ENCODE assay signal across 20 mouse cellular contexts in genomic region chr16:30796103-30796502, GRCm38 (mm10).
A peak's percentile ranks its signal among the peaks of the same experiment; 100 is the strongest.
DNase-seq lines count a peak whose midpoint lies in the region; ATAC-seq and TF ChIP-seq lines count a peak whose summit lies in the region.
"Had no signal": no experiment of that assay in that cellular context is flagged by ENCODE, and none has a peak within 500 bp of the region (broad histone marks: within the 10 kb centered on the region; RNA-seq: fewer than 3 reads in every experiment).

No protein-coding gene starts in this region.

- H3K36me3 ChIP-seq in heart, embryonic 10.5 days, result no peaks in the 10 kb centered on the region
- no peaks in the 10 kb centered on the region for H3K36me3 ChIP-seq in intestine, embryonic 14.5 days (ENCODE audit: control insufficient read depth, insufficient read depth, low read length)
- H3K36me3 ChIP-seq in intestine, postnatal 0 days (ENCODE audit: control insufficient read depth, insufficient read depth), result no peaks in the 10 kb centered on the region
- H3K36me3 ChIP-seq in liver, embryonic 12.5 days, result no peaks in the 10 kb centered on the region
- H3K36me3 ChIP-seq: hindbrain, embryonic 12.5 days; midbrain, embryonic 15.5 days had no signal

- no peaks in the 10 kb centered on the region for H3K27me3 ChIP-seq in heart, embryonic 10.5 days (ENCODE audit: insufficient read depth, poor library complexity, severe bottlenecking)
- no peaks in the 10 kb centered on the region for H3K27me3 ChIP-seq in intestine, embryonic 14.5 days (replicated peaks; ENCODE audit: control insufficient read depth, insufficient read depth, low read length)
- no peaks in the 10 kb centered on the region for H3K27me3 ChIP-seq in intestine, postnatal 0 days (replicated peaks; ENCODE audit: control insufficient read depth, insufficient read depth, low read length)
- no peaks in the 10 kb centered on the region for H3K27me3 ChIP-seq in liver, embryonic 12.5 days (replicated peaks)
- H3K27me3 ChIP-seq: CH12.LX; hindbrain, embryonic 12.5 days; midbrain, embryonic 15.5 days had no signal

- DNase-seq in heart, embryonic 10.5 days (ENCODE audit: low spot score), result peak; percentile 28
- DNase-seq in heart, postnatal 36 days, result no peak
- DNase-seq in intestine, embryonic 14.5 days (ENCODE audit: low spot score), result peak; percentile 48
- no peak for DNase-seq in layer of hippocampus, adult 9-10 months (ENCODE audit: low spot score)
- DNase-seq: cerebellum, adult 11-12 months; cerebellum, postnatal 25 days; embryo, embryonic 11 days; left cerebral cortex, postnatal 4 days; right cerebral cortex, postnatal 14 days; thymus, adult 2 months had no signal

- peaks cover 53% of the 10 kb centered on the region for H3K4me1 ChIP-seq in heart, embryonic 10.5 days
- peaks cover 24% of the 10 kb centered on the region for H3K4me1 ChIP-seq in intestine, embryonic 14.5 days (replicated peaks; ENCODE audit: control insufficient read depth, insufficient read depth, low read length)
- H3K4me1 ChIP-seq in intestine, postnatal 0 days (replicated peaks; ENCODE audit: control insufficient read depth, insufficient read depth, low read length), result peaks cover 4% of the 10 kb centered on the region
- peaks cover 55% of the 10 kb centered on the region for H3K4me1 ChIP-seq in brown adipose tissue, adult 24 weeks (ENCODE audit: control insufficient read depth, insufficient read depth, insufficient read length, low read length)
- H3K4me1 ChIP-seq in liver, embryonic 12.5 days, result peaks cover 32% of the 10 kb centered on the region

- no peak overlapping the region for H3K4me2 ChIP-seq in intestine, embryonic 14.5 days (ENCODE audit: low read length)
- H3K4me2 ChIP-seq in intestine, postnatal 0 days (replicated peaks; ENCODE audit: low read depth), result no peak overlapping the region
- H3K4me2 ChIP-seq in liver, embryonic 12.5 days, result no peak overlapping the region
- H3K4me2 ChIP-seq: hindbrain, embryonic 12.5 days; lung, embryonic 14.5 days; midbrain, embryonic 15.5 days had no signal

- intact Hi-C loops in heart, postnatal 36 days (cut with DNase I), result loop anchor here (10.0 kb wide), 1 partner anchor 269 kb away; no protein-coding TSS in a partner anchor

- no peaks in the 10 kb centered on the region for H3K9me3 ChIP-seq in heart, embryonic 10.5 days
- no peaks in the 10 kb centered on the region for H3K9me3 ChIP-seq in intestine, embryonic 14.5 days (ENCODE audit: control insufficient read depth, low read length)
- H3K9me3 ChIP-seq in intestine, postnatal 0 days (ENCODE audit: control insufficient read depth), result no peaks in the 10 kb centered on the region
- no peaks in the 10 kb centered on the region for H3K9me3 ChIP-seq in liver, embryonic 12.5 days (replicated peaks)
- H3K9me3 ChIP-seq: hindbrain, embryonic 12.5 days; midbrain, embryonic 15.5 days had no signal

- H3K27ac ChIP-seq in heart, embryonic 10.5 days, result no peak overlapping the region
- H3K27ac ChIP-seq in intestine, embryonic 14.5 days (ENCODE audit: low read depth), result no peak overlapping the region
- H3K27ac ChIP-seq in intestine, postnatal 0 days (ENCODE audit: low read depth, low read length), result no peak overlapping the region
- H3K27ac ChIP-seq in brown adipose tissue, adult 24 weeks (replicated peaks; ENCODE audit: low read depth, low read length), result peak overlapping the region; percentile 98
- no peak overlapping the region for H3K27ac ChIP-seq in liver, embryonic 12.5 days
- H3K27ac ChIP-seq: hindbrain, embryonic 12.5 days; kidney, postnatal 0 days; midbrain, embryonic 15.5 days had no signal

- no peak overlapping the region for H3K9ac ChIP-seq in intestine, embryonic 14.5 days (ENCODE audit: low read length)
- H3K9ac ChIP-seq in intestine, postnatal 0 days (ENCODE audit: low read depth, low read length), result no peak overlapping the region
- H3K9ac ChIP-seq in liver, embryonic 12.5 days, result no peak overlapping the region
- H3K9ac ChIP-seq: hindbrain, embryonic 12.5 days; lung, embryonic 14.5 days; midbrain, embryonic 15.5 days had no signal

- 85% methylated on average over 6 of the region's 6 CpGs for WGBS in heart, embryonic 10.5 days
- 91% methylated on average over 6 of the region's 6 CpGs for WGBS in intestine, embryonic 14.5 days
- 88% methylated on average over 6 of the region's 6 CpGs for WGBS in intestine, postnatal 0 days
- 75% methylated on average over 6 of the region's 6 CpGs for WGBS in liver, embryonic 12.5 days (ENCODE audit: insufficient replicate concordance)

- ATAC-seq in intestine, embryonic 14.5 days (replicated peaks; ENCODE audit: low FRiP score, low TSS enrichment, low read depth), result no peak
- no peak for ATAC-seq in intestine, postnatal 0 days
- ATAC-seq in liver, embryonic 12.5 days, result peak; percentile 59
- ATAC-seq in monocyte, adult 5-6 weeks (replicated peaks; ENCODE audit: insufficient number of reproducible peaks, low FRiP score, low TSS enrichment, poor library complexity, severe bottlenecking), result no peak
- ATAC-seq: forebrain, embryonic 16.5 days; midbrain, embryonic 15.5 days had no signal

- no peak for TF ChIP-seq CTCF in intestine, postnatal 0 days (IDR thresholded peaks at IDR 0.05; ENCODE audit: low read depth)

- no peak overlapping the region for H3K4me3 ChIP-seq in heart, embryonic 10.5 days
- no peak overlapping the region for H3K4me3 ChIP-seq in intestine, embryonic 14.5 days (ENCODE audit: low read depth, low read length)
- no peak overlapping the region for H3K4me3 ChIP-seq in intestine, postnatal 0 days (ENCODE audit: low read depth, low read length)
- H3K4me3 ChIP-seq in brown adipose tissue, adult 24 weeks (ENCODE audit: insufficient read depth, low read depth, low read length), result no peak overlapping the region
- H3K4me3 ChIP-seq in liver, embryonic 12.5 days, result no peak overlapping the region
- H3K4me3 ChIP-seq: hindbrain, embryonic 12.5 days; midbrain, embryonic 15.5 days had no signal

Comparison
In these comparisons a context has a peak if more than half of its experiments do, and no peak if none do; other contexts are left out.
1. DNase-seq: peak in heart, embryonic 10.5 days (single experiment) and intestine, embryonic 14.5 days (single experiment); none in heart, postnatal 36 days (0 of 2) and layer of hippocampus, adult 9-10 months (single experiment).